In genomic region chr3:38501739-38502138, GRCm38 (mm10) we compare ENCODE assay signal across 12 mouse cellular contexts.
"Had no signal": no experiment of that assay in that cellular context is flagged by ENCODE, and none has a peak within 500 bp of the region (broad histone marks: within the 10 kb centered on the region; RNA-seq: fewer than 3 reads in every experiment).

No protein-coding gene starts in this region.

- H3K27me3 ChIP-seq: liver, embryonic 13.5 days; midbrain, embryonic 13.5 days had no signal

- H3K9ac ChIP-seq: liver, embryonic 13.5 days; midbrain, embryonic 13.5 days had no signal

- H3K4me2 ChIP-seq: liver, embryonic 13.5 days; midbrain, embryonic 13.5 days had no signal

- H3K4me3 ChIP-seq: left cerebral cortex, adult 2 months; liver, embryonic 13.5 days; midbrain, embryonic 13.5 days had no signal

- H3K27ac ChIP-seq: kidney, postnatal 0 days; left cerebral cortex, adult 2 months; liver, embryonic 13.5 days; midbrain, embryonic 13.5 days had no signal

- DNase-seq: kidney, postnatal 36 days; layer of hippocampus, postnatal 36 days; liver, embryonic 13.5 days; lung, adult 2 months; lung, postnatal 14 days; lung, postnatal 4 days; thymus, adult 2 months; thymus, postnatal 14 days; thymus, postnatal 4 days had no signal

- H3K9me3 ChIP-seq: liver, embryonic 13.5 days; midbrain, embryonic 13.5 days had no signal

- ATAC-seq: midbrain, embryonic 13.5 days had no signal

- H3K4me1 ChIP-seq: liver, embryonic 13.5 days had no signal

- H3K36me3 ChIP-seq: liver, embryonic 13.5 days; midbrain, embryonic 13.5 days had no signal
